Mouse (Mus musculus) left cerebral cortex, adult 8-10 months (tissue): ENCODE measurements at regions not wholly inside any gene's neighbourhood (a gene's known extent, or its start where the extent isn't known, plus 50 kb on each side); places are given as distances from the start of the nearest gene placed in this dataset.
"Not testable (repeated sequence)": the region's sequence is repeated elsewhere in the genome, so short reads cannot be mapped to it uniquely, and the experiment has no call there.

Experiments used
- DNase-seq, 2 experiments: peaks; one replicate each; pipeline ENCODE4 v3.0.0; 2022; ENCODE audit warnings: low spot score in 2 of 2

- DNase-seq = not testable (repeated sequence)
These were observed 989.4 kb downstream of the Ankrd7 start for GRCm38 (mm10) chr6:19855476-19855875.

GRCm38 (mm10) chr6:19864101-19864500 is 998.0 kb downstream of the Ankrd7 start:
- no peak for DNase-seq

DNA sequence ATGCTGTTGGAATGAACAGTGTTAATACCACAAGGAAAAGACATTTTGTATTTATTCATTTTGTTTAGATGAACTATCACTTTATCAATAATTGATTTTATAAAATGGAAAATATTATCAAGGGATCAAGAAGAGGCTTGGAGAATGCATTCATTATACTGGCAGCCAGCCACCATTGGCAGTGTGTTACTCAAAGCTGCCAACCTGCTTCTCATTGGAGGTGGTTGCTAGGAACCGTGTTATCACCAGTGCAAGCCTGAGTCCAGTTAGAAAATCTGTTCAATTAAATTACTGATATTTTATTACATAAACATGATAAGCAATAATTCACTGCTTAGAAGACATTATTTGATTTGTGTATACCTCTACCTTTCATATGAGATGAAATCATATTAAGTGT is 1003.6 kb downstream of the Ankrd7 start:
- no peak for DNase-seq

- no peak for DNase-seq
These were observed 1045.1 kb downstream of the Ankrd7 start for GRCm38 (mm10) chr6:19911181-19911580.

DNA sequence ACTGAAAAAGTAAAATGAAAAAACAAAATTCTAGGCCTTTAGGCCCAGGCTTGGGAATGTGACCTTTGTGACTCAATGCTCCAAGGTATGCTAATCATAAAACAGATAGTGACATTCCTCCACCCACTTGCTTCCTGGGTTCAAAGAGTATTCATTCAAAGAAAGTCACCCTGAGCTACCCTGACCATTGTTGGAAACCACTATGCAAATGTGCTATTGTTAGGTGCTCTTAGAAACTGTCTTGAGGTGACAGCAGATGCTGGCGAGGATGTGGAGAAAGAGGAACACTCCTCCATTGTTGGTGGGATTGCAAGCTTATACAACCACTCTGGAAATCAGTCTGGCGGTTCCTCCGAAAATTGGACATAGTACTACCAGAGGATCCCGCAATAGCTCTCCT is 1075.7 kb downstream of the Ankrd7 start:
- DNase-seq = not testable (repeated sequence)

- no peak for DNase-seq
These were observed 1078.2 kb downstream of the Ankrd7 start for GRCm38 (mm10) chr6:19944334-19944733.

DNA sequence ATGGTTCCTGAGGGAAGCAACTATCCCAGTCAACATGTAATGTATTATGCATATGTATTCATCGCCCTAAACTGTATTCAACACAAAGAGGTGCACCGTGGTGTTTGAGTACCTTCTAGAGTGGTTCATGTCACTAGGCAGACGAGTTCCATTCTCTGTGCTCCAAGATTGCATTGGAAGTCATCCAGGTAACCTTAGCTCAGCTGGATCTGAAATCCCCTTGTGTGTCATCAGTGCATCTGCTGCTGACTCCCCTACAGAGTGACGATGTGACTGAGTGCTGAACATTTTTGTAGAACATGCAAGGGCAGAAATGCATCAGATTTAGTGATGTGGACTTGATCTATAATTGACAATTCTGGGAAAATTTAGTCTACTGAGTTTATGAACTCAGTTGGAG is 1079.6 kb downstream of the Ankrd7 start:
- DNase-seq = no peak

- no peak for DNase-seq
These were observed 1109.8 kb downstream of the Ankrd7 start for GRCm38 (mm10) chr6:19975898-19976297.

DNA sequence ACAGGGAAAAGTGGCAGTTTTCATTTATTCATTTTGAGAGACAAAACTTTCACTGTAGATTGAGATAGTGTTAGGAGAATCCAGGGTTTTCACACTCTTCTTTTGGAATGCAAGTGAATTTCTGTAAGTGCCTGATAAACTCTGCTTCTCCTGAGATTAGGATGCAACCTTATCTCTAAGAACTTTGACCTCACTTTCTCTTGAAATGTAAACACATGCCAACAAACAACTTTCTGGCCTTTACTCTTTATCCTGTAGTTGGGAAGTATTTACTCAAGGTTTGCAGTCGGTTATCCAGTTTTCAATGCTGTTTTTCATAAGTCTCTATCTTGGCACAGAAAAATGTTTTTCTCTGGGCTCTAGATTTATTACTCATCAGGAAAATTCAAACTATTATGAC is 1125.7 kb downstream of the Ankrd7 start:
- DNase-seq = no peak

DNA sequence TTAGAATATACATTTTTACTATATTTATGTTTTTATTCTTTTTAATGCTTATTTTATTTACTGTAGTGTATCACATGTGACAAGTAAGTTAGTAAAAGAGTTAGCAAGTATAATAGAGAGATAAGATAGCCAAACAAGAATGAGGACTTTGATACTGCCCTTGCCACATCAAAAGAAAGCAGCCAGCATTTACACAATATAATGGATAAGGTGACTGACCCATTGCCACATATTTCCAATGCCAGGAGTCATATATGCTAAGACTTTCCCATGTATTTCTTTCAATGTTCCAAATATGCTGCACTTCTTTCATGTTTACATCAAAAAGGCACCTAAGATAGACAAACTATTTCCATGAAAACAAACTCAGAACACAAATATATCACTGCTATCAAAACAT is 1162.3 kb downstream of the Ankrd7 start:
- no peak for DNase-seq

DNA sequence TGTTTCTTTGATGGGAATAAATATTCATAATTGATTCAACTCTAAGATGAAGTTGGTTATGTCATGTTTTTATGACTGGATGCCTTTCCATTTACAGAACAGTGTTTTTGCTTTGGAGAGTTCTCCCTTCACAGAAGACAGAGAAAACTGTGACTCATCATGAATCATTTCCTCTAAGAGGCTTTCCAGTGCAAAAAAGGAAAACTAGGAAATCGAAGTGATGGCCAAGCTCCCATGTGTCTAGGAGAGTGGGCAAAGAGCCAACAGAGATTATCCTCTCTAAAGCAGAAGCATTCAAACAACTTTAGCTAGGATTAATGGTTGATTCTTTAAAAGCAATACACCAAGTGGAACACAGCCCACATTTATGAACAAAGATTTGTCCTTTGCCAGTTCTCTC is 1171.7 kb downstream of the Ankrd7 start:
- peak; percentile 1 to 35 for DNase-seq

DNA sequence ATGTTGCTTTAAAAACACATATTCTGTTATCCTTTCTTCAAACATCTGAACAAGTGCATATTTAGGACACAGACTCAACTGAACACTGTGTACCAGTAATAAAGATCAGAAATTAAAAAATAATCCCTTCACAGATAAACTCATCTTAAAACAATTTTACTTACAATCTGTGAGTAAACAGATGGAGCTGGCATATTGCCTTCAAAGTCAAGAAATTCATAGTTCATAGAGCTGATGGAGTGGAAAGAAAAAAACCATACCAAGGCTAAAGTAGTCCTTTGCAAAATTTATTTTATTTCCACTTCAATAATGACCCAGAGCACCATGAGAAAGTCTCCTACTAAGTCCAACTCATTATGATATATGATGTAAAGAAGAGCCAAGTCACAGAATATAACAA is 1136.6 kb upstream of the Kcnd2 start:
- no peak for DNase-seq

DNA sequence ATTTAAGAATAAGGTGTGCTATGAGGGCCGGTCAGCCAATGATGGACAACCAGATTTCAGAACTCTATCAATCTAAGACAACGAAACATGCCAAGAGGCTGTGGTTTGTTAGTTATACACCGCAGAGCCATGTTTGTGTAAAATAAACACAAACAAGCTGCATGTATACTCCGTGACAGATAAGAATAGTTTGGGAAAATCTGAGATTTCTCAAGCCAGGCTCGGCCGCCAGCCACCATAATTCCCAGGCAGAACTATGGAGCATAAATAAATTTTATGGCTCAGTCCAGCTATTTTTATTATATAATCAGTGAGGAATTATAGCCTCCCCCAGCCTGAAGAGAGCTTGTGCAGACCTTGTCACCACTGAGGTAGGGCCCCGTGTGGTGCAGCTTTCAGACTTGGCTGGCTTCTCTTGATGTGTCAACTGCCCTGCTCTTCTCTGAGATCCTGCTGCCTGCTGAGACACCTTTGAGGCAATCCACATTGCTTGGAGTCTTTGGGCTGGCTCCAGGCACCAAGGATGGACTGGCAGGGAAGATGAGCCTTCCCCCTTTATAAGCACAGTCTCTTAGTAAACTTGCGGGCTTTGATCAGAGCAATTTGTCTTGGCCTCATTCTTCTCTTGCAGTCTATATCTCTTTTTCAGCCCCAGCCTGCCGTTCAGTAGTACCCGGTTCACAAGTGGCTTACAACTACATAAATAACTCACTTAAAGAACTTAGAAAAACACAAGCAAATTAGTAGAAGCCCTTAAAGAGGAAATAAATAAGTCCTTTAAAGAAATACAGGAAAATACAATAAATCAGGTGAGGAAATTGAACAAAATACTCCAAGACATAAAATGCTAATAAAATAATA is 1123.0 kb upstream of the Kcnd2 start:
- no peak for DNase-seq

- DNase-seq = not testable (repeated sequence)
These were observed 1081.3 kb upstream of the Kcnd2 start for GRCm38 (mm10) chr6:20133991-20134390.

DNA sequence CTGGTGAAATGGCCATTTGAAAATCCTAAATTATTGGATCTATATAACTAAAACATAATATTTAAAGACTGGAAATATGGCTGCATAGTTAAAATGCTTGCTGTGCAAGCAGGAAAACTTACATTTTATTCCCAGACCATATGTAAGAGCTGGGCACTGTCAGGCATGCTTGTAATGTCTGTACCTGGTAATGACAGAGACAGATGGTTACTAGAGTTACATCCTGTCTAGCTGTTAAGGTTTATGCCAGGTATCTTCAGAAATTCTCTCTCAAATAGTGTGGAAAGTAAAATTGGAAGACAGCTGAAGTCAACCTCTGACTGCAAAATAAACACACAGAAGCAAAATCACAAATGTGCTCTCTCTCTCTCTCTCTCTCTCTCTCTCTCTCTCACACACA is 1077.8 kb upstream of the Kcnd2 start:
- DNase-seq = no peak
